Mouse (Mus musculus): ENCODE measurements around the gene Ascc3.

The Ascc3 gene

GRCm38 (mm10) chr10:50592355-50593293, at the start of gene Ascc3:
Gene Ascc3 (plus strand): TSS chr10:50592669.
- peak; percentile 95 for DNase-seq (ENCODE audit: low read depth)

GRCm38 (mm10) chr10:50584721-50585120, 7.7 kb upstream of the Ascc3 start:
- DNase-seq (ENCODE audit: low read depth), result no peak

DNA sequence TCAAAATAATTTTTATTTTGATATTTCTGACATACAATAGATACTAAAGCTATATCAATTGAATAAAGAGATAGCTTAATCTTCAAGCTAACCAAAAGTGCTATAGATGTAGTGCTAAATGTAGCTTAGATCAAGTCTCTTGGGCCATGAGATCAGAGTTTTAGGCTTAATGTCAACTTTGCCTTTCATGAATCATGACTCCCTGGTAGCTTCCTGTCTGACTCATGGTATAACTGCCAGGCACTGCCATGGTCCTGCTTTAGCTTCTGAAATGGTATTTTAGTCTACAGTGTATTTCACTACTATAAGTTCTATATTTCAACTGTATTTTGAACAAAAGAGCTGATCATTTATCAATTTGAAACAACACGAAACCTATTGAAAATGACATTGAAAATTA, 5.9 kb upstream of the Ascc3 start:
- DNase-seq (ENCODE audit: low read depth), result no peak

GRCm38 (mm10) chr10:50593371-50593770, 902 bp downstream of the Ascc3 start:
- no peak for DNase-seq (ENCODE audit: low read depth)

DNA sequence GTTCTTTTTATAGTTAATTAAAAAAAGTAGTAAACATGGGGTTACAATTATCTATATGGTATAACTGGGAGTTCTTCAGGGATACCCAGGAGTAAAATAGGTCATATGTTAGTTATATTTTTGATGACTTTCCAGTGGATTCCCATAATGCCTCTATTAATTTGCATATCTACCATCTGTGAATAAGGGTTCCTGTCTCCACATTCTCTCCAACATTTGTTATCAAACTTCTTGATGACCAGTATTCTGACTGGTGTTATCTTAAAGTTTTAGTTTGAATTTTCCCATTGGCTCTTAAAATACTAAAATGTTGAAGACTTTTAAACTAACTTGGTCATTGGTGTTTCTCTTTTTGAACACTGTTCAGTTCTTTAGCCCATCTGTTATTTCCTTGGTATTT, 2.9 kb downstream of the Ascc3 start:
- DNase-seq (ENCODE audit: low read depth), result no peak

- DNase-seq (ENCODE audit: low read depth), result no peak
These were observed 12.4 kb downstream of the Ascc3 start for GRCm38 (mm10) chr10:50604919-50605318.

DNA sequence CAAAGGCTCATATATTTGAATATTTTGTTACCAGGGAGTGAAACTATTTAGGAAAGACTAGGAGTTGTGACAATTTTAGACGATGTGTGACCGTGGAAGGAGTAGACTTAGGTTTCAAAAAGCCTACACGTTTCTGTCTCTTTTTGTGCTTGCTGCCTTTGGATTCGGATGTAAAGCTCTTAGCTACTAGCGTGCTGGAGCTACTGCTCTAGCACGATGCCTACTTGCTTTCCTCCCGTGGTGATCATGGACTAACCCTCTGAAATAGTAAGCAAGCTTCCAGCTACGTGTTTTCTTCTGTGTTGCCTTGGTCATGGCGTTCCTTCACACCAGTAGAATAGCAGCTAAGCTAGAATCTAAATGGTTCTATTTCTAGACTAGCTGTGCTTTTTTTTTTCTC, 21.4 kb downstream of the Ascc3 start:
- no peak for DNase-seq (ENCODE audit: low read depth)

DNA sequence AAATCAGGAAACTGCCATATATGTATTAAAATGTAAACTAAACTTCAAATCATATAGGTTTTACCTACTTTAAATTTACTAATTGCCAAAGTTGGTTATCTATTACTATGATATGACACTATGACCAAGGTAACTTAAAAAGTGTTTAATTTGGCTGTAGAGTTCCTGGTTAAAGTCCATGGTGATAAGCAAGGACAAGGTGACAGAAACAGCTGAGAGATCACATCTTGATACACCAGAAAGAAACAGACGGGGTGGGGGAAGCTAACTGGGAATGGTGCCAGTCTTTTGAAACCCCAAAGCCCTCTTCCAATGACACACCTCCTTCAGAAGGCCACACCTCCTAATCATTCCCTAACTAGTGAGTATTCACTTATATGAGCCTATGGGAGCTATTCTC, 33.4 kb downstream of the Ascc3 start:
- no peak for DNase-seq (ENCODE audit: low read depth)

GRCm38 (mm10) chr10:50639607-50640006, 47.1 kb downstream of the Ascc3 start:
- DNase-seq (ENCODE audit: low read depth), result no peak

DNA sequence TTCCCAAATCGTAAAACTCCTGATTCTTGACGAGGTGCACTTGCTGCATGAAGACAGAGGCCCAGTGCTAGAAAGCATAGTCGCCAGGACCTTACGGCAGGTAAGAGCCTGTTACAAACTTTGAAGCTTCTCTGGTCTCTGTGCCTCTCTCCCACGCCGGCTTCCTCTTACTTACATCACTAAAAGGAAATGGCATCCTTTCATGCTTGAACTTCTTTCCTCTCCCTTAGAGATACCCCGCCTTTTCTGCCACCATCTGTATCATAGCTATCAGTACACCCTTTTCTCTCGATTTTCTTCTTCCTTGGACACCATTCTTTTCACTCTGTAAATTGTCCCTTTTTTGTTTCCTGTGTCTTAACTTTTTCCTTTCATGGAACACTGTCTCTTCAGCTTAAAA, 58.1 kb downstream of the Ascc3 start:
- peak; percentile 49 for DNase-seq (ENCODE audit: low read depth)

DNA sequence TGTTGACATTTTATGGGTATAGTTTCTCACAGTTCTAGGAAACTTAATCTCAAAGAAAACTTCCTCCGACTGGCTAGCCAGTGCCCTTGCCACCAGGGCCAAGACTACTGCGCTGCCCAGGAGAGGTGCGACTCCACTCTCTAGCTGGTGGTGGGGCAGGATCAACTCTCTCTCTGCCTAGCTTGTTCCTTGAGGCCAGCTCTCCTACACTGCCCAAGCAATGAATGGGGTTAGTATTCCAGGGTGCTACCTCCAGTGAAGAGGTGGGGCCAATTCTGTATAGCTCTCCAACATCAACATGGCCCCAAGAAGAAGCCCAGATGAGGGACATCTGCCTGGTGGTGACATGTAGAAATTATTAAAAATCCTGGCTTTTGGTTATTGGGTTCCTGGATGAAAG, 61.1 kb downstream of the Ascc3 start:
- no peak for DNase-seq (ENCODE audit: low read depth)

DNA sequence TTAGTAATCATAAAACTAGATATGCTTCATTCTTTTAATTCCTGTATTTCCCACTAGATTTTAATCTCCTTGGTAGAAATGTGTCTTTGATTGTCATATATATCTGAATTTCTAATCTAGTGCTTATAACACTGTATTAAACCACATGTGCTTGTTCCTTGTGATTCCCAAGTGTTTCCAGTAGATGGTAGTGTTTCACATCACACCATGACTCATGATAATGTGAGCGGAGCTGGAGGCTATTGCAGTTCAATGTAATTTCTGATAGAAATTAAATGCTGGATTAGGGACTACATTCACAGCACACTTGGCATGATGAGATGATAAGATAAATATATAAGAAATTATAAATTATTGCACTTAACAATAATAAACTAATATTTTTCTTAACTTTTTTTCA, 64.9 kb downstream of the Ascc3 start:
- DNase-seq (ENCODE audit: low read depth), result peak; percentile 33

- DNase-seq (ENCODE audit: low read depth), result no peak
These were observed 79.0 kb downstream of the Ascc3 start for GRCm38 (mm10) chr10:50671517-50671916.

GRCm38 (mm10) chr10:50690324-50690723, 97.9 kb downstream of the Ascc3 start:
- DNase-seq (ENCODE audit: low read depth), result no peak

GRCm38 (mm10) chr10:50698836-50699433, 106.5 kb downstream of the Ascc3 start:
- peak; percentile 60 for DNase-seq (ENCODE audit: low read depth)

- no peak for DNase-seq (ENCODE audit: low read depth)
These were observed 109.3 kb downstream of the Ascc3 start for GRCm38 (mm10) chr10:50701736-50702135.

DNA sequence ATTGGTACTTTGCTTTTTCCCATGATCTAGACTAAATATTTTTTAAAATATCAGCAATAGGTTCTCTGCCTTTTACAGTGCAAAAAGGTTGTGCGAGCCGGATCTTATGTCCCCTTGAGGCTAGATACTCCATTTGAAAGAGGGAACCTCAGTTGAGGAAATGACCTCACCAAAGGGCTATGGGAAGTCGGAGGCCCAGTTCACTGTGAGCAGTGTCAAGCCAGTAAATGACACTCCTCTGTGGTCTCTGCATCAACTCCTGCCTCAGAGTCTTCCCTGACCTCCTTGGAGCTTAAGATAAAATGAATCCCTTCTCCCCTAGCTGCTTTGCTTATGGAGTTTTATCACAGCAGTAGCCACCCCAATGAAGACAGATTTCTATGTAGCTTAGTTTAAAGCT, 109.9 kb downstream of the Ascc3 start:
- DNase-seq (ENCODE audit: low read depth), result no peak

DNA sequence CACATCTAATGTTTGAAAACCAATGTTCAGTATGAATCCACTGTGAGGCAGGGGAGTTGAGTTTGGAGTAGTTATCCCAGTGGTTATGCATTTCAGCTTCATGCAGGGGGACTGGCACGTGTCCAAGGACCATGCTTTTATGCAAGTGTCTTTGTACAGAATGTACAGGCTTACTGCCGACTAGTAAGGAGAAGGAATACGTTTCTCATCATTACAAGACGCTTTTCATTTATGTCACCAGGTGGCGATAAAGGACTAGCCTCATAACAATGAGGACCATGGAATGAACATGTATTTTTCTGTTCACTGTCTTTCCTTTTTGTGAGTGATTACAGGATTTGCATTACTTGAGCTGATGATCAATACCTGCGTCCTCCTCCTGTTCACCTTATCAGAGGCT, 111.7 kb downstream of the Ascc3 start:
- DNase-seq (ENCODE audit: low read depth), result peak; percentile 52

DNA sequence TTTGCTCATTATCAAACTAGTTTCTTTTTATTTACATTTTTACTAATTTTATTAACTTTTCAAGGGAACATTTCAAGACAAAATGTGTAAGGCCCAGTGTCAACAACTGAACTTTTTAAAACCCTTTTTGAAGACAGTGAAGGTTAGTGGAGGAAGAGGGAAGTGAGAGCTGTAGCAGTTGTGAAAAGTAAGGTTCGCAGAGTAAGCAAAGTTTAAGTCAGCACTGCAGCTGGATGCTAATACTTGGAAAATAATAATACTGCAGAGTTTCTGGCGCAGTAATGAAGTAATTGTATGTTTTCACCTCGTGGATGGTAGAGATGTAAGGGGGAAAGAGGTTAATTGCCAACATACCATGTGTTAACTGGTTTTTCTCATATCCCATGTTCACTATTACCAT, 112.4 kb downstream of the Ascc3 start:
- no peak for DNase-seq (ENCODE audit: low read depth)

DNA sequence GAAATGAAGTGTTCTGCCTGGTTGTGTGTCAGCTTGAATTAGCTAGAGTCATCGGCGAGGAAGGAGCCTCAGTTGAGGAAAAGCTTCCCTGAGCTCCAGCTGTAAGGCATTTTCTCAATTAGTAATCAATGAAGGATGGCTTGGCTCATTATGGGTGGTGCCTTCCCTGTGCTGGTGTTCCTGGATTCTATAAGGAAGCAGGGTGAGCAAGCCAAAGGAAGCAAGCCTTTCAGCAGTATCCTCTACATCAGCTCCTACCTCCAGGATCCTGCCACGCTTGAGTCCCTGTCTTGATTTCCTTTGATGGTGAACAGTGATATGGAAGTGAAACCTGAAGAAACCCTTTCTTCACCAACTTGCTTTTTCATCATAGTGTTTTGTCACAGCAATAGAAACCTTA, 118.8 kb downstream of the Ascc3 start:
- DNase-seq (ENCODE audit: low read depth), result no peak

DNA sequence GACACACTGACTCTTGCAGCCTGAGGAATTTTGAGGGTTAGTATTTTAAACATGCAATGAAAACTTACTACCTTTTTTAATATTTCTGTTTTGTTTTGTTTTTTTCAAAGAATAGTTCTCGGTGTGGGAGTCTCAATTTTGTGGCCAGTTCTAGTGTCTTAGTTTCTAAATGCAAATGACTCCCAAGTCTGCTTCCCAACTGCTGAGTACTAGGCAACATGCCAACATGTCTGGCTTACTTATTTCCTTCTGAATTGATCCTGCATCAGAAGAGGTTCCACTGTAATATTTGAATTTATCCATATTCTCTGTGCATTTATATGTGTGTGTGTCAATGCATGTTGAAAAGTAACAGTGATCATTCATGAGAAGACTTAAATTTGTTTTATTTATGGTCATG, 119.3 kb downstream of the Ascc3 start:
- no peak for DNase-seq (ENCODE audit: low read depth)

DNA sequence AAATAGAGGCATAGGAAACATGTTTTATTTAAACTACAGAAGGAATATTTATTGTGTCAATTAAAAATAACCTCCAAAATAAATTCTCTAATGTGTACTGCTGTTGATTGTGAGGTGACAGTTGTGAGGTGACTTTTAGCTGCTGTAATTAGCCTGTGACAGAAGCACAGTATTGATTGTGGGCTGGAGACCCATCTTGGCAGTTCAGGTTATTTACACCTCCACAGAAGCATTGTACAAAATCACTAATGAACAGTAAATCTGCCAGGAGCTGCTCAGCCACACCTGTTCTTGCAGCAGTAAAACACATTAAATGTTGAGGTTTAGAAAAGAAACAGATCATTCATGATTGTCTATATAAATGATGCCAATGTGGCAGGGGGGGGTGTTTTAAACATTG, 141.0 kb downstream of the Ascc3 start:
- no peak for DNase-seq (ENCODE audit: low read depth)

GRCm38 (mm10) chr10:50762069-50762468, 169.6 kb downstream of the Ascc3 start:
- DNase-seq (ENCODE audit: low read depth), result no peak

- no peak for DNase-seq (ENCODE audit: low read depth)
These were observed 170.5 kb downstream of the Ascc3 start for GRCm38 (mm10) chr10:50762984-50763383.
